Mouse (Mus musculus): ENCODE measurements around the gene Brk1. TPM values are rescaled to one million over a fixed set of nuclear protein-coding genes. Genes with fewer than 3 reads are reported as not detected.

The Brk1 gene
- polyA plus RNA-seq, 1 experiment from 2014 or later, result 201 TPM

GRCm38 (mm10) chr6:113664305-113664704 is 59.7 kb downstream of the Brk1 start:
- H3K4me3 ChIP-seq (ENCODE audit: low read depth, low read length), result no peak overlapping the region
- H3K36me3 ChIP-seq (ENCODE audit: control insufficient read depth, insufficient read depth, low read length), result no peaks in the 10 kb centered on the region
- 83% methylated on average over 7 of the region's 7 CpGs for WGBS
- H3K4me2 ChIP-seq (replicated peaks; ENCODE audit: low read depth), result no peak overlapping the region
- H3K4me1 ChIP-seq (replicated peaks; ENCODE audit: control insufficient read depth, insufficient read depth), result no peaks in the 10 kb centered on the region
- H3K9ac ChIP-seq (ENCODE audit: low read length), result no peak overlapping the region
- ATAC-seq (ENCODE audit: low FRiP score, low TSS enrichment), result no peak
- H3K27me3 ChIP-seq (ENCODE audit: control insufficient read depth, insufficient read depth, low read length), result no peaks in the 10 kb centered on the region
- TF ChIP-seq CTCF (IDR thresholded peaks at IDR 0.05; ENCODE audit: low read depth) (no peak), EP300 (optimal IDR thresholded peaks at IDR 0.05) (no peak)
- no peak overlapping the region for H3K27ac ChIP-seq (replicated peaks)
- no peak for DNase-seq (ENCODE audit: low spot score)
- H3K9me3 ChIP-seq (ENCODE audit: control insufficient read depth, low read length), result no peaks in the 10 kb centered on the region

Other genes starting within 250 kb of the Brk1 start
- gene Tada3, start 226.9 kb upstream of the Brk1 start, polyA plus RNA-seq (2015; fragmentation: Nextera tagmentation; extraction: Ambion mirVana), result 21.3 and 23.8 TPM in 2 replicates
- 314 and 317 TPM in 2 replicates for gene Arpc4, start 226.7 kb upstream of the Brk1 start, polyA plus RNA-seq (2015; fragmentation: Nextera tagmentation; extraction: Ambion mirVana)
- gene Ttll3, start 215.5 kb upstream of the Brk1 start, polyA plus RNA-seq (2015; fragmentation: Nextera tagmentation; extraction: Ambion mirVana), result 1.2 TPM in 2 replicates
- 11.8 and 12.9 TPM in 2 replicates for gene Rpusd3, start 185.4 kb upstream of the Brk1 start, polyA plus RNA-seq (2015; fragmentation: Nextera tagmentation; extraction: Ambion mirVana)
- gene Cidec, start 169.0 kb upstream of the Brk1 start, polyA plus RNA-seq (2015; fragmentation: Nextera tagmentation; extraction: Ambion mirVana), result 31.0 and 31.2 TPM in 2 replicates
- gene Jagn1, start 162.2 kb upstream of the Brk1 start, polyA plus RNA-seq (2015; fragmentation: Nextera tagmentation; extraction: Ambion mirVana), result 69.2 and 69.6 TPM in 2 replicates
- 25.5 and 30.6 TPM in 2 replicates for gene Il17re, start 146.3 kb upstream of the Brk1 start, polyA plus RNA-seq (2015; fragmentation: Nextera tagmentation; extraction: Ambion mirVana)
- gene Il17rc, start 133.3 kb upstream of the Brk1 start, polyA plus RNA-seq (2015; fragmentation: Nextera tagmentation; extraction: Ambion mirVana), result 70.1 and 73.6 TPM in 2 replicates
- 11.1 and 12.1 TPM in 2 replicates for gene Creld1, start 121.5 kb upstream of the Brk1 start, polyA plus RNA-seq (2015; fragmentation: Nextera tagmentation; extraction: Ambion mirVana)
- gene Prrt3, start 102.8 kb upstream of the Brk1 start, polyA plus RNA-seq (2015; fragmentation: Nextera tagmentation; extraction: Ambion mirVana), result 0.36 and 0.42 TPM in 2 replicates
- gene Emc3, start 73.1 kb upstream of the Brk1 start, polyA plus RNA-seq (2015; fragmentation: Nextera tagmentation; extraction: Ambion mirVana), result 78.4 and 78.5 TPM in 2 replicates
- 1.6 and 1.9 TPM in 2 replicates for gene Fancd2, start 73.1 kb upstream of the Brk1 start, polyA plus RNA-seq (2015; fragmentation: Nextera tagmentation; extraction: Ambion mirVana)
- gene Fancd2os, start 4.1 kb upstream of the Brk1 start, polyA plus RNA-seq (2015; fragmentation: Nextera tagmentation; extraction: Ambion mirVana), result not detected in 2 replicates
- 23.4 and 24.3 TPM in 2 replicates for gene Vhl, start 19.2 kb downstream of the Brk1 start, polyA plus RNA-seq (2015; fragmentation: Nextera tagmentation; extraction: Ambion mirVana)
- 9.6 and 10.2 TPM in 2 replicates for gene Irak2, start 33.7 kb downstream of the Brk1 start, polyA plus RNA-seq (2015; fragmentation: Nextera tagmentation; extraction: Ambion mirVana)
- gene Tatdn2, start 92.3 kb downstream of the Brk1 start, polyA plus RNA-seq (2015; fragmentation: Nextera tagmentation; extraction: Ambion mirVana), result 0.73 and 0.97 TPM in 2 replicates
- 514 and 560 TPM in 2 replicates for gene Ghrl, start 115.1 kb downstream of the Brk1 start, polyA plus RNA-seq (2015; fragmentation: Nextera tagmentation; extraction: Ambion mirVana)
- gene Sec13, start 136.0 kb downstream of the Brk1 start, polyA plus RNA-seq (2015; fragmentation: Nextera tagmentation; extraction: Ambion mirVana), result 165 and 184 TPM in 2 replicates